ENCODE assay signal across 13 mouse cellular contexts in the genomic region with DNA sequence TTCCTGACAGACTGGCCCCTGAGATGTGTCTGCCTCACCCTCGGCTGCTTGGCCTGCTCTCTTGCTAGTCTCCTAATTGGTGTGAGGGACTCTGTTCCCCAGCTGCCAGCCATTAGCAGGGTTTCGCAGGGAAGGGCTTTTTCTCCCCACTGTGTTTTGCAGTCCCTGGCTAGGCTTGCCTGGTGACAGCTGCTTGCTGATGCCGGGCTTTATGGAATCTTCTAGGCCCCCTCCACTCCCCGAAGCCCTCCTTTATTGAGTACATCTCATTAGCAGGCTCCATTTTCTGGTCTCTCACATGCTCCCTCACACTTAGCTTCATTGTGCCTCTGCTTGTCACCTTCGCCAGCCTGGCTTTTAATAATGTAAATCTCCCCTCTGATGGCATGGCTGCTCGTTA.
DNase-seq lines count a peak whose midpoint lies in the region; ATAC-seq and TF ChIP-seq lines count a peak whose summit lies in the region.
"Had no signal": no experiment of that assay in that cellular context is flagged by ENCODE, and none has a peak within 500 bp of the region (broad histone marks: within the 10 kb centered on the region; RNA-seq: fewer than 3 reads in every experiment).

No protein-coding gene starts in this region.

- no peaks in the 10 kb centered on the region for H3K9me3 ChIP-seq in embryonic facial prominence, embryonic 12.5 days
- no peaks in the 10 kb centered on the region for H3K9me3 ChIP-seq in hindbrain, embryonic 10.5 days
- no peaks in the 10 kb centered on the region for H3K9me3 ChIP-seq in limb, embryonic 14.5 days (ENCODE audit: control insufficient read depth, low read length)
- H3K9me3 ChIP-seq: liver, embryonic 15.5 days had no signal

- peak; percentile 48; the same call in 1 of the 2 replicates for ATAC-seq in embryonic facial prominence, embryonic 12.5 days (ENCODE audit: insufficient number of reproducible peaks, insufficient read depth, low FRiP score, low TSS enrichment)
- ATAC-seq in limb, embryonic 14.5 days (ENCODE audit: low FRiP score, low read depth), result no peak

- TF ChIP-seq CTCF in gastrocnemius, adult 2 months (IDR thresholded peaks at IDR 0.05), result no peak

- H3K4me2 ChIP-seq in embryonic facial prominence, embryonic 12.5 days (replicated peaks), result no peak overlapping the region
- no peak overlapping the region for H3K4me2 ChIP-seq in limb, embryonic 14.5 days (replicated peaks; ENCODE audit: low read depth, low read length, severe bottlenecking)
- H3K4me2 ChIP-seq: liver, embryonic 15.5 days had no signal

- intact Hi-C loops in gastrocnemius, adult 2 months (cut with DNase I), result no loop called here

- H3K36me3 ChIP-seq in embryonic facial prominence, embryonic 12.5 days, result 0 out of 2 replicates have a peak, but pooled peaks cover 10% of the 10 kb centered on the region
- H3K36me3 ChIP-seq in hindbrain, embryonic 10.5 days, result no peaks in the 10 kb centered on the region
- H3K36me3 ChIP-seq in limb, embryonic 14.5 days (ENCODE audit: control insufficient read depth, insufficient read depth, low read length), result 0 out of 2 replicates have a peak, but pooled peaks cover 2% of the 10 kb centered on the region
- H3K36me3 ChIP-seq: liver, embryonic 15.5 days had no signal

- TF ChIP-seq POLR2A in limb, embryonic 14.5 days (IDR thresholded peaks at IDR 0.05; ENCODE audit: borderline replicate concordance, extremely low read depth, insufficient read depth, insufficient read length), result no peak

- H3K27me3 ChIP-seq in embryonic facial prominence, embryonic 12.5 days, result no peaks in the 10 kb centered on the region
- H3K27me3 ChIP-seq in hindbrain, embryonic 10.5 days (ENCODE audit: insufficient read depth, poor library complexity, severe bottlenecking), result no peaks in the 10 kb centered on the region
- H3K27me3 ChIP-seq in limb, embryonic 14.5 days (ENCODE audit: control insufficient read depth, insufficient read depth, low read length), result no peaks in the 10 kb centered on the region
- H3K27me3 ChIP-seq: liver, embryonic 15.5 days had no signal

- H3K4me3 ChIP-seq in embryonic facial prominence, embryonic 12.5 days, result no peak overlapping the region
- no peak overlapping the region for H3K4me3 ChIP-seq in hindbrain, embryonic 10.5 days
- no peak overlapping the region for H3K4me3 ChIP-seq in limb, embryonic 14.5 days (replicated peaks; ENCODE audit: low read length)
- no peak overlapping the region for H3K4me3 ChIP-seq in gastrocnemius, adult 2 months
- H3K4me3 ChIP-seq: liver, embryonic 15.5 days had no signal

- 56% methylated on average over 6 of the region's 6 CpGs for WGBS in embryonic facial prominence, embryonic 12.5 days
- 71% methylated on average over 6 of the region's 6 CpGs for WGBS in hindbrain, embryonic 10.5 days
- 26% methylated on average over 6 of the region's 6 CpGs for WGBS in limb, embryonic 14.5 days

- no peak overlapping the region for H3K9ac ChIP-seq in embryonic facial prominence, embryonic 12.5 days
- H3K9ac ChIP-seq in limb, embryonic 14.5 days (ENCODE audit: low read depth, low read length, severe bottlenecking), result 0 out of 2 replicates have a peak overlapping the region, but pooled peaks have one; percentile 16
- H3K9ac ChIP-seq: liver, embryonic 15.5 days had no signal

- H3K4me1 ChIP-seq in embryonic facial prominence, embryonic 12.5 days, result no peaks in the 10 kb centered on the region
- H3K4me1 ChIP-seq in hindbrain, embryonic 10.5 days (replicated peaks), result peaks cover 12% of the 10 kb centered on the region; the same call in 1 of the 2 replicates
- peaks cover 16% of the 10 kb centered on the region for H3K4me1 ChIP-seq in limb, embryonic 14.5 days (ENCODE audit: control insufficient read depth, insufficient read depth, low read length)
- H3K4me1 ChIP-seq: liver, embryonic 15.5 days had no signal

- DNase-seq in embryo, embryonic 10.5 days (ENCODE audit: low spot score), result peak; percentile 13
- DNase-seq in embryo, embryonic 10 days (ENCODE audit: low spot score), result no peak
- peak; percentile 17 for DNase-seq in hindbrain, embryonic 10.5 days (ENCODE audit: low spot score)
- no peak for DNase-seq in limb, embryonic 14.5 days (ENCODE audit: low spot score)
- DNase-seq in gastrocnemius, adult 2 months, result no peak
- no peak for DNase-seq in T-cell, adult 2 months (ENCODE audit: low spot score)
- DNase-seq in layer of hippocampus, adult 18-20 months (ENCODE audit: low spot score in 2 of 2), result no peak
- DNase-seq: cerebellum, postnatal 25 days; kidney, adult 2 months; thymus, postnatal 14 days had no signal

- no peak overlapping the region for H3K27ac ChIP-seq in embryonic facial prominence, embryonic 12.5 days
- H3K27ac ChIP-seq in hindbrain, embryonic 10.5 days, result peak overlapping the region; percentile 62; the same call in 1 of the 2 replicates
- no peak overlapping the region for H3K27ac ChIP-seq in limb, embryonic 14.5 days (replicated peaks; ENCODE audit: low read depth, low read length)
- H3K27ac ChIP-seq in gastrocnemius, adult 2 months, result no peak overlapping the region
- H3K27ac ChIP-seq: liver, embryonic 15.5 days; macrophage had no signal

Comparison
In these comparisons a context has a peak if more than half of its experiments do, and no peak if none do; other contexts are left out.
1. DNase-seq: peak in embryo, embryonic 10.5 days (single experiment) and hindbrain, embryonic 10.5 days (single experiment); none in embryo, embryonic 10 days (single experiment), limb, embryonic 14.5 days (single experiment), gastrocnemius, adult 2 months (single experiment), T-cell, adult 2 months (single experiment) and layer of hippocampus, adult 18-20 months (0 of 2).